10 mouse cellular contexts compared by ENCODE assay signal in the genomic region with DNA sequence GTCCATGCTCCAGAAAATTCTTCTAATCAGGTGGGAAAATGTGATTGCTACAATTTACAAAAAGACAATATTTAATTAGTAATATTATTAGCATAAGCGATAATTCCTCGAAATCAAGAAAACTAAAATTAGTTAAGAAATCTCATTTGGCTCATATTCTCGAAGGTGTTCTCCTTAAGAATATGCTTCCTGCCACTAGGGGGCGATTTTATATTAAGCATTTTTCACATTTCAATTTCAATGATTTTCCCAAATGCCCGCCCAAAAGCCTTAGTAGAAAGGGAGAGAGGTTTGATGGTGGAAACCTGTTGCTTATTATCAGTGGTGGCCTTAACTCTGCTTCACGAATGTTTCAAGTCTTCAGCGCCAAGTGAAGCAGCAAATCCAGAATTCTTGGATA.
DNase-seq lines count a peak whose midpoint lies in the region; ATAC-seq and TF ChIP-seq lines count a peak whose summit lies in the region.
"Had no signal": no experiment of that assay in that cellular context is flagged by ENCODE, and none has a peak within 500 bp of the region (broad histone marks: within the 10 kb centered on the region; RNA-seq: fewer than 3 reads in every experiment).

No protein-coding gene starts in this region.

- H3K9ac ChIP-seq in hindbrain, postnatal 0 days (replicated peaks; ENCODE audit: low read length), result no peak overlapping the region
- H3K9ac ChIP-seq in hindbrain, embryonic 16.5 days (ENCODE audit: low read depth, low read length), result no peak overlapping the region
- H3K9ac ChIP-seq in midbrain, embryonic 14.5 days (replicated peaks; ENCODE audit: low read length), result no peak overlapping the region
- H3K9ac ChIP-seq in midbrain, embryonic 15.5 days, result no peak overlapping the region
- H3K9ac ChIP-seq: neural tube, embryonic 12.5 days had no signal

- H3K36me3 ChIP-seq in hindbrain, postnatal 0 days (ENCODE audit: insufficient read depth, low read length), result no peaks in the 10 kb centered on the region
- no peaks in the 10 kb centered on the region for H3K36me3 ChIP-seq in hindbrain, embryonic 16.5 days (ENCODE audit: control insufficient read depth, insufficient read depth, low read length)
- no peaks in the 10 kb centered on the region for H3K36me3 ChIP-seq in midbrain, embryonic 14.5 days (ENCODE audit: control insufficient read depth, insufficient read depth, low read length)
- H3K36me3 ChIP-seq in midbrain, embryonic 15.5 days (replicated peaks), result no peaks in the 10 kb centered on the region
- H3K36me3 ChIP-seq: neural tube, embryonic 12.5 days had no signal

- DNase-seq in hindbrain, postnatal 0 days (ENCODE audit: low spot score), result peak; percentile 86
- peak; percentile 90 for DNase-seq in midbrain, embryonic 14.5 days
- peak; percentile 34 for DNase-seq in cerebellum, adult 8-10 months
- DNase-seq in right cerebral cortex, postnatal 10 days (ENCODE audit: low spot score in 2 of 2), result peak; percentile 19 to 20
- no peak for DNase-seq in adrenal gland, postnatal 25 days
- DNase-seq: gastrocnemius, postnatal 14 days had no signal

- no peak overlapping the region for H3K4me3 ChIP-seq in hindbrain, postnatal 0 days (ENCODE audit: low read length)
- no peak overlapping the region for H3K4me3 ChIP-seq in hindbrain, embryonic 16.5 days (ENCODE audit: low read length)
- no peak overlapping the region for H3K4me3 ChIP-seq in midbrain, embryonic 14.5 days (replicated peaks; ENCODE audit: low read depth, low read length)
- H3K4me3 ChIP-seq in midbrain, embryonic 15.5 days, result no peak overlapping the region
- H3K4me3 ChIP-seq: neural tube, embryonic 12.5 days had no signal

- no peak for ATAC-seq in hindbrain, postnatal 0 days
- no peak for ATAC-seq in hindbrain, embryonic 16.5 days
- no peak for ATAC-seq in midbrain, embryonic 14.5 days (ENCODE audit: low FRiP score, low TSS enrichment)
- ATAC-seq in midbrain, embryonic 15.5 days (replicated peaks), result no peak
- ATAC-seq in erythroid progenitor cell, adult 5-6 weeks (replicated peaks; ENCODE audit: low FRiP score, poor library complexity, severe bottlenecking), result no peak

- H3K9me3 ChIP-seq in hindbrain, postnatal 0 days (ENCODE audit: low read length), result no peaks in the 10 kb centered on the region
- H3K9me3 ChIP-seq in hindbrain, embryonic 16.5 days (ENCODE audit: control insufficient read depth, low read length), result no peaks in the 10 kb centered on the region
- no peaks in the 10 kb centered on the region for H3K9me3 ChIP-seq in midbrain, embryonic 14.5 days (ENCODE audit: control insufficient read depth, low read length)
- no peaks in the 10 kb centered on the region for H3K9me3 ChIP-seq in midbrain, embryonic 15.5 days
- H3K9me3 ChIP-seq: neural tube, embryonic 12.5 days had no signal

- H3K4me2 ChIP-seq in hindbrain, postnatal 0 days (ENCODE audit: low read depth, low read length), result no peak overlapping the region
- H3K4me2 ChIP-seq in hindbrain, embryonic 16.5 days (ENCODE audit: low read length), result no peak overlapping the region
- H3K4me2 ChIP-seq in midbrain, embryonic 14.5 days (ENCODE audit: low read length), result no peak overlapping the region
- no peak overlapping the region for H3K4me2 ChIP-seq in midbrain, embryonic 15.5 days
- H3K4me2 ChIP-seq: neural tube, embryonic 12.5 days had no signal

- 35% methylated on average over 7 of the region's 7 CpGs for WGBS in hindbrain, postnatal 0 days
- WGBS in hindbrain, embryonic 16.5 days, result 36% methylated on average over 7 of the region's 7 CpGs
- 38% methylated on average over 7 of the region's 7 CpGs for WGBS in midbrain, embryonic 14.5 days
- 34% methylated on average over 7 of the region's 7 CpGs for WGBS in midbrain, embryonic 15.5 days

- TF ChIP-seq CTCF in hindbrain, postnatal 0 days (IDR thresholded peaks at IDR 0.05; ENCODE audit: low read depth), result peak; percentile 69

- no peak overlapping the region for H3K27ac ChIP-seq in hindbrain, postnatal 0 days
- no peak overlapping the region for H3K27ac ChIP-seq in hindbrain, embryonic 16.5 days (ENCODE audit: low read depth, low read length)
- H3K27ac ChIP-seq in midbrain, embryonic 14.5 days (replicated peaks; ENCODE audit: low read depth, low read length), result no peak overlapping the region
- H3K27ac ChIP-seq in midbrain, embryonic 15.5 days, result no peak overlapping the region
- H3K27ac ChIP-seq: neural tube, embryonic 12.5 days had no signal

- no peaks in the 10 kb centered on the region for H3K27me3 ChIP-seq in hindbrain, postnatal 0 days (ENCODE audit: insufficient read depth, low read length)
- H3K27me3 ChIP-seq in hindbrain, embryonic 16.5 days (replicated peaks; ENCODE audit: control insufficient read depth, insufficient read depth, low read length), result no peaks in the 10 kb centered on the region
- no peaks in the 10 kb centered on the region for H3K27me3 ChIP-seq in midbrain, embryonic 14.5 days (ENCODE audit: control insufficient read depth, insufficient read depth, low read length)
- no peaks in the 10 kb centered on the region for H3K27me3 ChIP-seq in midbrain, embryonic 15.5 days (replicated peaks)
- H3K27me3 ChIP-seq: neural tube, embryonic 12.5 days had no signal

- no peaks in the 10 kb centered on the region for H3K4me1 ChIP-seq in hindbrain, postnatal 0 days (ENCODE audit: insufficient read depth, low read length)
- no peaks in the 10 kb centered on the region for H3K4me1 ChIP-seq in hindbrain, embryonic 16.5 days (ENCODE audit: control insufficient read depth, insufficient read depth, low read depth, low read length)
- H3K4me1 ChIP-seq in midbrain, embryonic 14.5 days (ENCODE audit: control insufficient read depth, insufficient read depth, low read length), result no peaks in the 10 kb centered on the region
- H3K4me1 ChIP-seq in midbrain, embryonic 15.5 days, result no peaks in the 10 kb centered on the region
- H3K4me1 ChIP-seq: neural tube, embryonic 12.5 days had no signal
